Mouse (Mus musculus): ENCODE measurements around the gene Ap3b1. TPM values are rescaled to one million over a fixed set of nuclear protein-coding genes. Genes with fewer than 3 reads are reported as not detected.

Ap3b1 gene
- polyA plus RNA-seq, 1 experiment from 2014 or later = 30.9 TPM

- ATAC-seq = no peak
- Histone ChIP-seq H3K27ac (ENCODE audit: low read depth, low read length) (no peak overlapping the region), H3K4me3 (ENCODE audit: low read depth, low read length) (no peak overlapping the region), H3K4me1 (replicated peaks; ENCODE audit: control insufficient read depth, insufficient read depth, low read length) (no peaks in the 10 kb centered on the region), H3K36me3 (ENCODE audit: control insufficient read depth, insufficient read depth) (peaks cover 53% of the 10 kb centered on the region), H3K9ac (ENCODE audit: low read depth, low read length) (no peak overlapping the region), H3K9me3 (ENCODE audit: control insufficient read depth) (no peaks in the 10 kb centered on the region), H3K4me2 (replicated peaks; ENCODE audit: low read depth) (no peak overlapping the region), H3K27me3 (replicated peaks; ENCODE audit: control insufficient read depth, insufficient read depth, low read length) (no peaks in the 10 kb centered on the region)
- 81% methylated on average over 12 of the region's 12 CpGs for WGBS
- no peak for TF ChIP-seq CTCF (IDR thresholded peaks at IDR 0.05; ENCODE audit: low read depth)
These were observed 95.4 kb downstream of the Ap3b1 start for GRCm38 (mm10) chr13:94454131-94454530.

GRCm38 (mm10) chr13:94459143-94459542, 100.4 kb downstream of the Ap3b1 start:
- Histone ChIP-seq H3K9ac (ENCODE audit: low read depth, low read length) (no peak overlapping the region), H3K9me3 (ENCODE audit: control insufficient read depth) (no peaks in the 10 kb centered on the region), H3K27me3 (replicated peaks; ENCODE audit: control insufficient read depth, insufficient read depth, low read length) (no peaks in the 10 kb centered on the region), H3K4me1 (replicated peaks; ENCODE audit: control insufficient read depth, insufficient read depth, low read length) (no peaks in the 10 kb centered on the region), H3K4me3 (ENCODE audit: low read depth, low read length) (no peak overlapping the region), H3K36me3 (ENCODE audit: control insufficient read depth, insufficient read depth) (peaks cover 47% of the 10 kb centered on the region), H3K27ac (ENCODE audit: low read depth, low read length) (no peak overlapping the region), H3K4me2 (replicated peaks; ENCODE audit: low read depth) (no peak overlapping the region)
- WGBS = 78% methylated on average over 4 of the region's 4 CpGs
- no peak for TF ChIP-seq CTCF (IDR thresholded peaks at IDR 0.05; ENCODE audit: low read depth)
- no peak for ATAC-seq

- Histone ChIP-seq H3K9ac (ENCODE audit: low read depth, low read length) (no peak overlapping the region), H3K4me3 (ENCODE audit: low read depth, low read length) (no peak overlapping the region), H3K27me3 (replicated peaks; ENCODE audit: control insufficient read depth, insufficient read depth, low read length) (no peaks in the 10 kb centered on the region), H3K36me3 (ENCODE audit: control insufficient read depth, insufficient read depth) (peaks cover 29% of the 10 kb centered on the region), H3K4me1 (replicated peaks; ENCODE audit: control insufficient read depth, insufficient read depth, low read length) (no peaks in the 10 kb centered on the region), H3K9me3 (ENCODE audit: control insufficient read depth) (no peaks in the 10 kb centered on the region), H3K27ac (ENCODE audit: low read depth, low read length) (no peak overlapping the region), H3K4me2 (replicated peaks; ENCODE audit: low read depth) (no peak overlapping the region)
- ATAC-seq = no peak
- WGBS = 54% methylated on average over 2 of the region's 2 CpGs
- no peak for TF ChIP-seq CTCF (IDR thresholded peaks at IDR 0.05; ENCODE audit: low read depth)
These were observed 105.5 kb downstream of the Ap3b1 start for GRCm38 (mm10) chr13:94464221-94464620.

GRCm38 (mm10) chr13:94468551-94468950, 109.8 kb downstream of the Ap3b1 start:
- 98% methylated on average over 1 of the region's 1 CpGs for WGBS
- Histone ChIP-seq H3K4me2 (replicated peaks; ENCODE audit: low read depth) (no peak overlapping the region), H3K9ac (ENCODE audit: low read depth, low read length) (no peak overlapping the region), H3K27me3 (replicated peaks; ENCODE audit: control insufficient read depth, insufficient read depth, low read length) (no peaks in the 10 kb centered on the region), H3K36me3 (ENCODE audit: control insufficient read depth, insufficient read depth) (peaks cover 35% of the 10 kb centered on the region), H3K4me1 (replicated peaks; ENCODE audit: control insufficient read depth, insufficient read depth, low read length) (no peaks in the 10 kb centered on the region), H3K9me3 (ENCODE audit: control insufficient read depth) (no peaks in the 10 kb centered on the region), H3K27ac (ENCODE audit: low read depth, low read length) (no peak overlapping the region), H3K4me3 (ENCODE audit: low read depth, low read length) (no peak overlapping the region)
- ATAC-seq = no peak
- no peak for TF ChIP-seq CTCF (IDR thresholded peaks at IDR 0.05; ENCODE audit: low read depth)

GRCm38 (mm10) chr13:94471009-94471672, 112.4 kb downstream of the Ap3b1 start:
- Histone ChIP-seq H3K36me3 (ENCODE audit: control insufficient read depth, insufficient read depth) (peaks cover 42% of the 10 kb centered on the region), H3K4me3 (ENCODE audit: low read depth, low read length) (no peak overlapping the region), H3K27me3 (replicated peaks; ENCODE audit: control insufficient read depth, insufficient read depth, low read length) (no peaks in the 10 kb centered on the region), H3K27ac (ENCODE audit: low read depth, low read length) (no peak overlapping the region), H3K4me2 (replicated peaks; ENCODE audit: low read depth) (no peak overlapping the region), H3K9me3 (ENCODE audit: control insufficient read depth) (no peaks in the 10 kb centered on the region), H3K9ac (ENCODE audit: low read depth, low read length) (no peak overlapping the region), H3K4me1 (replicated peaks; ENCODE audit: control insufficient read depth, insufficient read depth, low read length) (no peaks in the 10 kb centered on the region)
- TF ChIP-seq CTCF (IDR thresholded peaks at IDR 0.05; ENCODE audit: low read depth) = no peak
- ATAC-seq = no peak
- WGBS = 89% methylated on average over 11 of the region's 11 CpGs

- H3K4me1 ChIP-seq (replicated peaks; ENCODE audit: control insufficient read depth, insufficient read depth, low read length) = no peaks in the 10 kb centered on the region
- TF ChIP-seq CTCF (IDR thresholded peaks at IDR 0.05; ENCODE audit: low read depth) = no peak
- H3K27ac ChIP-seq (ENCODE audit: low read depth, low read length) = no peak overlapping the region
- no peak overlapping the region for H3K4me3 ChIP-seq (ENCODE audit: low read depth, low read length)
- no peak overlapping the region for H3K9ac ChIP-seq (ENCODE audit: low read depth, low read length)
- ATAC-seq = no peak
- no peaks in the 10 kb centered on the region for H3K27me3 ChIP-seq (replicated peaks; ENCODE audit: control insufficient read depth, insufficient read depth, low read length)
- no peak overlapping the region for H3K4me2 ChIP-seq (replicated peaks; ENCODE audit: low read depth)
- WGBS = 82% methylated on average over 3 of the region's 3 CpGs
- H3K9me3 ChIP-seq (ENCODE audit: control insufficient read depth) = no peaks in the 10 kb centered on the region
- H3K36me3 ChIP-seq (ENCODE audit: control insufficient read depth, insufficient read depth) = peaks cover 64% of the 10 kb centered on the region
These were observed 117.4 kb downstream of the Ap3b1 start for GRCm38 (mm10) chr13:94476208-94476607.
